Mouse (Mus musculus): ENCODE results near the gene Nxf1.

Gene Nxf1

DNA sequence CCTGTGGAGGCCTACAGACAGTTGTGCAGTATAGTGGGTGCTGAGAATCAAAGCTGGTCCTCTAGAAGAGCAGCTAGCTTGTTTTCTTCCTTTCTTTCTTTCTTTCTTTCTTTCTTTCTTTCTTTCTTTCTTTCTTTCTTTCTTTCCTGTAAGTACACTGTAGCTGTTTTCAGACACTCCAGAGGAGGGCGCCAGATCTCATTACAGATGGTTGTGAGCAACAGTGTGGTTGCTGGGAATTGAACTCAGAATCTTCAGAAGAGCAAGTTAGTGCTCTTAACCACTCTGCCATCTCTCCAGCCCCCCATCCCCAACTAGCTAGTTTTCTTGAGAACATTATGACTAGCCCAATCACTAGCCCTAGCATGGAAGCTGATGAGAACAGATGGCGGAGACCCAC is 3.9 kb downstream of the Nxf1 start:
- in situ Hi-C loops (cut with MboI, MseI): no loop called here

DNA sequence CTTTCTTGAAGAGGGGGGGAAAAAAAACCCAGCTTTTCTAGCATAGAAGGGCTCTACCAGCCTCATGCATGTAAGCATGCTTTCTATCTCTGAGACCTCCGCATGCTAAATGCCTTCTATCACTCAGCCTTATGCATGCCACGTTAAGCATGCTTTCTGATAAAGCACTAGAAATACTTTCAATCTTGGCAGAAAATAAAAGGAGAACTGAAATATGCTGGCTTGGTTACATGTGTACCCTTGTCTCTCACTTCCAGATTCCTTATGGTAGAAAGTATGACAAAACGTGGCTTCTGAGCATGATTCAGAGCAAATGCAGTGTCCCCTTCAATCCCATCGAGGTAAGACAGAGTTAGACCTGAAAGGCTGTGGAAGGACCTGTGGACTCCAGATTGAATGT is 6.4 kb downstream of the Nxf1 start:
- in situ Hi-C loops (cut with MboI, MseI): no loop called here

DNA sequence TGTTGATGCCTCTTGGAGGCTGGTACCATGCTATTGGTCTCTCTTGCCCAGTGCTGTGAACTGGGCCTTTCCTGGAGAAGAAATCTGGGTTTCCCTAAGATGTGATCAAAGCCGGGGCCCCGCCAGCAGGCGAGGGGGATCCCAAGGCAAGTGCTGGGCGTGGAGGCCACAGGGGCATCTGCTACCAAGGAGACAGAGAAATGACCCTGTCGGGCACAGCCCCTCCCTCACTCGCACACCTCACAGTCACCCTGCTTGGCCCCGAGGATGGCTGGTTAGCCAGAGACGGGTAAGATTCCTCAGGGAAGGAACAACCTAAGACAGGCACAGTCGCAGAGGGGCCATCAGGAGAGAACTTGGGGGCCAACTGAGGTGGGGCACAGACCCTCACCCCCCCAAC is 8.7 kb downstream of the Nxf1 start:
- in situ Hi-C loops (cut with MboI, MseI): no loop called here

DNA sequence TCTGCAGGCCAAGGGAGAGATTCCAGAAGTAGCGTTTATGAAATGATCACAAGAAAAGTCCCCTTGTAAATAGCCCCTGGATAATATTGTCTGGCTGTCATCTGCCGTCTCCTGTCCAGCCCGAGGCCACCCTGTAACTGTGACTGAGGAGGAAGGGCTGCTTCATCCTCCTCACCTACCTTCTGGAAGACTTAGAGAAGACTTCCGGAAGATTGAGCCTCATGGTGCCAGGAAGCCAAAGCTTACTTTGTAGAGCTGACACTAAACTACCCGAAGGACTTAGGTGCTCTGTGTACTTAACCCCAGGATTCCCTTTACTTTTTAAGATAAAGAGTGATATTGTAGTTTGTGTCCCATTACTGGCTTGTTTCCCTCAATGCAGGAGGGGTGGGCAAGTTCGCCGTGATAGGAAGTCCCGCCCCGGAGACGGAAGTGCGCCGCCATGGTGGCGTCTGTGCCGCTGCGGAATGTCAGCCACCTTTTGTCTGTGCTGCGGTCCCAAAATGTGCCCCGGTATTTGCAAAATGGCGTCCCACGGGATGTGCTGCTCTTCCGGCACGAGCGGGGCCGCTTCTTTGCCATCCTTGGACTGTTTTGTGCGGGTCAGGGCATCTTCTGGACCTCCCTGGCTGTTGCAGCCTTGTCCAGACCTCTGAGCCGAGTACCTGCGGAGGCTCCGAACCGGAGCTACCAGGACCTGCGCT is 13.8 kb downstream of the Nxf1 start, which contains the start of gene Tmem223:
Tmem223 (plus strand) TSS at position 430 of the 704 bp plus-strand sequence.
- in situ Hi-C loops (cut with MboI, MseI): no loop called here

DNA sequence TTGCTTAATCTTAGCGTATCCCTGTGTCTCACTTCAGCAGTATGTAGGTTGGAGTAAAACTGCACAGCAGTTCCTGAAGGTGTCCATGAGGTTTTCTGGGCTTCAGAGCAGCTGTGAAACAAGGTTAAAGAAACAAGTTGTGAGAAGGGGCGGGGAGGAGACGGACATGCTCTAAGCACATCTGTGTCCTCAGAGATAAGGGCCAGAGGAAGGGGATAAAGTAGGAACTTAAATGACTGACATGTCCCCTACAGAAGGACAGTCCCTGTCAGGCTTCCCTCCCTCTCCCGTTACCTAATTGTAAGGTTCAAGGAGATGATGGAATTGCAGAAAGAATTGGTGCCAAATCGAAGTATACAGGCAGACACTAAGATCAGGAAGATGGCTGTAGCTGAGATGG is 16.1 kb downstream of the Nxf1 start:
- in situ Hi-C loops (cut with MboI, MseI): no loop called here

- in situ Hi-C loops (cut with MboI, MseI): no loop called here
Measured at GRCm38 (mm10) chr19:8773409-8773808, 16.5 kb downstream of the Nxf1 start.

GRCm38 (mm10) chr19:8774086-8774835 is 17.4 kb downstream of the Nxf1 start, which contains the start of gene Tmem179b:
Gene Tmem179b, minus strand, starts transcription at chr19:8774467.
- in situ Hi-C loops (cut with MboI, MseI): no loop called here

DNA sequence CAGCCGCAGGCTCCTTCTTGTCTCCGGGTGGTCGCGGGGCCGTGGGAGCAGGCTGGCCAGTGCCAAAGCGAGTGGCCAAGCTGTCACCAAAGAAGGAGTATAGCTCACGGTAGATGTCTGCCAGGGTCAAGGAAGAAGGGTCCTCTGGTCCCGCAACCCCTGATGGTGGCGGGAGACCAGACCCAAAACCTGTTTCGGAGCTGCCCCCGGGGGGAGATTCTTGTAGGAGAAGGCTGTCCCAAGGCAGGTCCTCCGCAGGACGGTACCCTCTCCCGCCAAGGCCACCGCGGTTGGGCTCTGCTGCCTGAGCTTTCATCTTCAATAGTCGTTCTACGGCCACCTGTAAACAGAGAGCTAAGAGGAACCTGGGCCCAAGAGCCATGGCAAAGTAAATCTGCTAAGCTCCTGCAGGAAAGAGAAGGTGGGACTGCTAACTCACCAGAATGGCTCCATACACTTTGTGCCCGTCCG is 18.1 kb downstream of the Nxf1 start:
- in situ Hi-C loops (cut with MboI, MseI): no loop called here

- in situ Hi-C loops (cut with MboI, MseI): no loop called here
Measured at GRCm38 (mm10) chr19:8786008-8786781, 29.3 kb downstream of the Nxf1 start, which contains the start of gene Taf6l. Gene Taf6l, minus strand, starts transcription at chr19:8786417.

DNA sequence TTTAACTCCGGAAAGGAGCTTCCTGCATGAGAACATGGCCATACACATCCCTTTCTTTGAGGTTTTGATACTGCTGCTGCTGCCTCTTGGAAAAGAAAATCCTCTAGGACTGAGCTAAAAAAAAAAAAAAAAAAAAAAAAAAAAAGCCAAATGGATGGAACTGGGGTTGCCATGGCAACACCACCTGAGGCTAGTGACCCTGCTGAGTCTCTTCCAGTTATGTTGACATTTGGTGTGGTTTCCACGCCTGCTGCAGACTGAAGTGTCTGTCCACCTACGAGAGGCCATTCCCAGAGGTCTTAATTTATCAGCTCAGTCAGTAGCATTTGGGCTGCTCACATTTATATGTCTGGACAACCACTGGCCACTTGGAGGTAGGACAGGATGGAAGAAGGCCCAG is 31.6 kb downstream of the Nxf1 start:
- in situ Hi-C loops (cut with MboI, MseI): no loop called here

DNA sequence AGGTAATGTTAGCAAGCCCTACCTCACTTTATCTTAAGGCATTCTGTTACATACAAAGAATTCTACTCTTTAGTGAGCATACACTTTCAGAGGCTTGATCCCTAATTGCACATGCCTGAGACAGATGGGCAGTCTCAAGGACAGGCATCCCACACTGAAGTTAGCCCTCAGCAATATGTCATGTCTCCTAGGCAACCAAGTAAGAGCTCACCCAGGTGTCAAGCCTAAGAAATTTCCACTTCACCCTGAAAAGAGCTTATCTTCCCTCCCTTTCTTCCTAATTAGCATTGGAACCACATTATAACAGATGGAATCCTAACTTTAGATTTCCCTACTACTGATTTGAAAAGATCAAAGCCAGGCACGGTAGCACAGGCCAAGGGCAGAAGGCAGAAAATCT is 32.3 kb downstream of the Nxf1 start:
- in situ Hi-C loops (cut with MboI, MseI): no loop called here

DNA sequence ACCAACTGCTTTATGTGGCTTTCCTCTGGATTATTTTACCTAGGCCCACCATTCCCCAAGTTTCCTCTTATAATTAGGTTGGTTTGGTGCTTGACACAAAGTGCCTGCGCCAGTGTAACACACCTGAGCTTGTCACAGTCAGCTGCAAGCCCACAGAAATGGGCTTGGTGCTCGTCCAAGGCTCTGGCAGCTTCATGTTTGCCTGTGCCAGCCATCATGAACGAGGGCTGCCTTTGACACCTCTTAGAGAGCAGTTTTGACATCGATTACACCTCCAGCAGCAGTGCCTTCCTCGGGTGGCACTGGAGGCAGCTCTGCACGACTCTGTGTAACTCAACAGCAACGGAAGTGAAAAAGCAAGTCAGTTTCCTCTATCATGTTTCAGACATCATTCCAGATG is 33.3 kb downstream of the Nxf1 start:
- in situ Hi-C loops (cut with MboI, MseI): no loop called here

GRCm38 (mm10) chr19:8798264-8798946 is 41.5 kb downstream of the Nxf1 start, which contains the start of gene Polr2g:
Gene Polr2g, minus strand, starts transcription at chr19:8798577.
- in situ Hi-C loops (cut with MboI, MseI): no loop called here

GRCm38 (mm10) chr19:8798947-8799315 is 42.1 kb downstream of the Nxf1 start:
- in situ Hi-C loops (cut with MboI, MseI): no loop called here

- in situ Hi-C loops (cut with MboI, MseI): no loop called here
Measured at GRCm38 (mm10) chr19:8802130-8802821, 45.4 kb downstream of the Nxf1 start, which contains the start of gene Zbtb3. Gene Zbtb3, plus strand, starts transcription at chr19:8802555.

- in situ Hi-C loops (cut with MboI, MseI): no loop called here
Measured at GRCm38 (mm10) chr19:8803204-8803780, 46.4 kb downstream of the Nxf1 start.

GRCm38 (mm10) chr19:8803879-8804660 is 47.2 kb downstream of the Nxf1 start:
- in situ Hi-C loops (cut with MboI, MseI): no loop called here

DNA sequence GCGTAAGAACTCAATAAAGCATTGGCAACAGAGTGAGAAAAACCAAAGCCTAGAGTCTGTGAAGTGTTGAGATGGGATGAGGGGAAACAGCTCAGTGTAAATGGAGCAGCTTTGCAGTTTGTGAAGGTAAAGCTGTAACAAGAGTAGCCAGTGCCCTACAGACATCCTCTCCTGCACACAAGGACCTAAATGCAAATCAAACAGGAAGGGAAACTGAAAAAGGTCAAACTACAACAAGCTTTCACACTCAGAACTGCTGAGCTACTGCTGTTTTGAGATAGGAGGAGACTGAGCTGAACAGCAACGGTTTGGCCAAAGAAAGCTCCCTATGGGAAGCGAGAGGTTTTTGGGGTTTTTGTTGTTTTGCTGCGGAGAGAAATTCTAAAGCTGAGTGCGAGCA is 49.9 kb downstream of the Nxf1 start:
- in situ Hi-C loops (cut with MboI, MseI): no loop called here

DNA sequence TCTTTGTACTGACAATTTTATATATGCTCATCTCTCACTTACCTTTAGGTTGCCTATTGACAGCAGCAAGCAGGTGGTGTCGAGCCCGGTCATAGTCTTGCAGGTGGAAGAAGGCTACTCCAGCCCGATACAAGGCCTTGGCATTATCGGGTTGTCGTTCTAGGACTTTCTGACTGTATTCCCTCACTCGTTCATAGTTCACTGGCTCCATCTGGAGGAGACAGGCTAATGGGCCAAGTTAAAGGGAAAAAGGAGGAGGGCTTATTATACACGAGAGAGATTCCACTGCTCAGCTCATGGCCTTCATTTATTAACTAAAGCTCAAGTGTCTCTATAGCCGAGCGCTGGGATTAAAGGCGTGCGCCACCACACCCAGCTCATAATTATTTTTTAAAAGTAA is 58.9 kb downstream of the Nxf1 start:
- in situ Hi-C loops (cut with MboI, MseI): no loop called here

- in situ Hi-C loops (cut with MboI, MseI): no loop called here
Measured at GRCm38 (mm10) chr19:8817001-8817400, 60.1 kb downstream of the Nxf1 start.
